Mouse (Mus musculus): ENCODE results near the gene Hrh3.

Gene Hrh3

DNA sequence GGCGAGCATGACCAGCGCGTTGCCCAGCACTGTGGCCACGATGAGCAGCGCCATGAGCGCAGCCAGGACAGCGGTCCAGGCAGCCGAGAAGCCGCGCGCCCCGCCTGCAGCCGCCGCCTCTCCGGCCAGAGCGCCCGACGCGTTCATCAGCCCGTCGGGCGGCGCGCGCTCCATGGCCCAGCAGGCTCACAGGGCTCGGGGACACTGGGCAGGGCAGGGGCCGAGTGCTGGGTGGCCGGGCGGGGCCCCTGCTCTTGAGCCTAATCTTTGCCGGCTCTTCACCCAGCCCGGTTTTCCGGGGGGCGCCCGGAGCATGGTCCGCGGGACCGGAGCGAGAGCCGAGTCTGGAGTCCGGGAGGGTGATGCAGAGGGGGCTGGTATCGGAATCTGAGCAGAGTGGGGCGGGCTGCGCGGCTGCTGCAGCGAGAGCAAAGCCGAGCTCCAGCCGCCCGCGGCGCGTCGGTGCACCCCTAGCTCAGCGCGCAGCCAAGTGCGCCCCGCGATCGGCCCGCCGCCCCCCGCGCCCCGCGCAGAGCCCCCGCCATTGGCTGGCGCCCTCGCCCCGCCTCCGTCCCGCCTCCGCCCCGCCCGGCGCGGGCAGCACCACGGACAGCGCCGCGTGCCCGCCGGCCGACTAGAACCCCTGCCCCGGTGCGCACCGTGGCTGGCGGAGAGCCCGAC lies at the start of gene Hrh3:
TSS of gene Hrh3 (minus strand) at position 511 of the 681 bp plus-strand sequence.
- peak; percentile 66 to 78 for DNase-seq (ENCODE audit: low spot score in 2 of 2)

- no peak for DNase-seq (ENCODE audit: low spot score in 2 of 2)
Measured at GRCm38 (mm10) chr2:180148551-180148950, 44.3 kb upstream of the Hrh3 start.

GRCm38 (mm10) chr2:180147379-180147778 lies 43.1 kb upstream of the Hrh3 start:
- DNase-seq (ENCODE audit: low spot score in 2 of 2) = no peak

DNA sequence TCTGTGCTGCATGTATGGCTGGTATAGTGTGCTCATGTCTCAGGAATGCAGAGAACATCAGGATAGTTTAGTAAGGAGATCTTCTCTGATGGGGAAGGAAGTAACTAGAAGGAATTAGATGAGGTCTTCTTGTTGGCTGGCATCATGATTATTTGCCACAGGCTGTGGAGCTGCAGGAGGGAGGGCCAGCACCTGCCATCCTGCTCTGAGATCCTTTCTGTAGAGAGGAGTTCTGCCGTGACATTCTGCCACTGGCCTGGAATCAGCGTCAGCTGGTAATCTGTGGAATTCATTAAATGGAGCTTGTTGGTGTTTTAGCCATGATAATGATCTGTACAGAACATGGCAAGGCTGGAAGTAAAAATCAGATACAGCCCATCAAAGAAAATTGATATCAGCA lies 41.8 kb upstream of the Hrh3 start:
- DNase-seq (ENCODE audit: low spot score in 2 of 2) = no peak

GRCm38 (mm10) chr2:180135414-180135813 lies 31.1 kb upstream of the Hrh3 start:
- no peak for DNase-seq (ENCODE audit: low spot score in 2 of 2)

GRCm38 (mm10) chr2:180133911-180134310 lies 29.6 kb upstream of the Hrh3 start:
- DNase-seq (ENCODE audit: low spot score in 2 of 2) = no peak

GRCm38 (mm10) chr2:180133231-180133630 lies 28.9 kb upstream of the Hrh3 start:
- DNase-seq (ENCODE audit: low spot score in 2 of 2) = no peak

DNA sequence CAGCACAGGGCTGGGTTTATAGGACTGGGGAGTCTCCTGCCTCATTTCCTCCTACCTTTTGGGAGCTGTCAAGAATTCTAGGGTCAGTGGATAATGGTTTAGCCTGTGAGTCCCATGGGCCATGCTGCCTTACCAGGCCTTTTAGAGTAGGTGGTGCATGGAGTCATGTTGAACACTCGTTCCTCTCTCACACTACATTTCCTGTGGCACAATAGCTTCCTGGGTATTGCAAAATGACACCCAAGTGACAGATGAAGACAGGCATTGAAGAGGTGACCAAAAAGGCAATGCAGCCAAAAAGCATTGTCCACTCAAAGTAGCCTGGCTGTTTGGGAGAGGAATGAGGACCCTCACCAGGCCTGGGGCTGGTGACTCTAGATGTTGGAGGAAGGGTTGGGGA lies 23.4 kb upstream of the Hrh3 start:
- no peak for DNase-seq (ENCODE audit: low spot score in 2 of 2)

DNA sequence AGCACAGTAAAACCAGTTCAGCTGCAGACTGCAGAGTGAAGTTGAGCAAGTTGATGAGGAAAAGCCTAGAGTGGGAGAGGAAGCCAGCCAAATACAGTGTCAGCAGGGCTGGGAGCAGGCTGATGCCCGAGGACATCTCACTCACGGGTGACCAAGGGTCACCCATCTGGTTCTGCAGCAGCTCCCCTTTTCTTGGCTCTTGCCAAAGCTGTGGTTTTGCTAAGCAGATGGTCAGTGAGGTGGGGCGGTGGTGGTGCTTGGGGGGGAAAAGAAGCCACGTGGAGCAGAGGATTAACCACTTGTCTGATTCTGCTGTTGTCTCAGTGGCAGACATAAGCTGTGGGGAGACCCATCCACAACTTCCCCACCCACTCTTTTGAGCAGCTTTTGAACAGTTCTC lies 21.9 kb upstream of the Hrh3 start:
- no peak for DNase-seq (ENCODE audit: low spot score in 2 of 2)

DNA sequence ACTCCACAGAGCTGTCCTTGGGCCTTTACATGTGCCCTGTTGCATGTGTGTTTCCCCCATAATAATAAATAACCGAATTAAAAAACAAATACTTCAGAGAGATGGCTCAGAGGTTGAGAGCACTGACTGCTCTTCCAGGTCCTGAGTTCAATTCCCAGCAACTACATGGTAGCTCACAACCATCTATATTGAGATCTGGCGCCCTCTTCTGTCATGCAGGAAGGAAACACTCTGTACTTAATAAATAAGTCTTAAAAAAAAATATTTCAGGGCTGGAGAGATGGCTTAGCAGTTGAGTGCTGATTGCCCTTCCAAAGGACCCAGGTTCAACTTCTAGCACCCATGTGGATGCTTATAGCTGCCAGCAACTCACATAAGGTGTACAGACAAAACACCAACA lies 19.9 kb upstream of the Hrh3 start:
- DNase-seq (ENCODE audit: low spot score in 2 of 2) = no peak

DNA sequence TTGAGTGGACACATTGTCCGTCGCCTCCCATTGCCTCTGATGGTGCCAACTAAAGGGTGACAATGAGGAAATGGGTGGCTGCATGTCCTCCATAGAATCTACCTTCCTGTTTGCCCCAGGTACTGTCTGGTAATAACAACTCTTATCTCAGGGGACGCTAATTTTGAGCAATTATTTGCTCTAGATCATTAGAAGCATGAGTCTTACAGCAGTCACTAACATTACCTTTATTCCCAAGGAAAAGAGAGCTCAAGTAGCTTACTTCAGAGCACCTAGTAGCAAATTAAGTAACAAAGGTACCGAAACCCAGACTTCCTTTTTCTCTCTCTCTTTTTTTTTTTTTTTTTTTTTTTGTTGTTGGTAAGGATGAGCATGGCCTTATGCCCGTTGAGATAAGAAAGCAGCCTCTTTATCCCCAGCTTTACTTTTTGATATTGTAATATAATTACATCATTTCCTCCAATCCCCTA lies 16.0 kb upstream of the Hrh3 start:
- DNase-seq (ENCODE audit: low spot score in 2 of 2) = no peak

- peak in 1 of 2 experiments; percentile 67 for DNase-seq (ENCODE audit: low spot score in 2 of 2)
Measured at GRCm38 (mm10) chr2:180119439-180120291, 15.4 kb upstream of the Hrh3 start.

DNA sequence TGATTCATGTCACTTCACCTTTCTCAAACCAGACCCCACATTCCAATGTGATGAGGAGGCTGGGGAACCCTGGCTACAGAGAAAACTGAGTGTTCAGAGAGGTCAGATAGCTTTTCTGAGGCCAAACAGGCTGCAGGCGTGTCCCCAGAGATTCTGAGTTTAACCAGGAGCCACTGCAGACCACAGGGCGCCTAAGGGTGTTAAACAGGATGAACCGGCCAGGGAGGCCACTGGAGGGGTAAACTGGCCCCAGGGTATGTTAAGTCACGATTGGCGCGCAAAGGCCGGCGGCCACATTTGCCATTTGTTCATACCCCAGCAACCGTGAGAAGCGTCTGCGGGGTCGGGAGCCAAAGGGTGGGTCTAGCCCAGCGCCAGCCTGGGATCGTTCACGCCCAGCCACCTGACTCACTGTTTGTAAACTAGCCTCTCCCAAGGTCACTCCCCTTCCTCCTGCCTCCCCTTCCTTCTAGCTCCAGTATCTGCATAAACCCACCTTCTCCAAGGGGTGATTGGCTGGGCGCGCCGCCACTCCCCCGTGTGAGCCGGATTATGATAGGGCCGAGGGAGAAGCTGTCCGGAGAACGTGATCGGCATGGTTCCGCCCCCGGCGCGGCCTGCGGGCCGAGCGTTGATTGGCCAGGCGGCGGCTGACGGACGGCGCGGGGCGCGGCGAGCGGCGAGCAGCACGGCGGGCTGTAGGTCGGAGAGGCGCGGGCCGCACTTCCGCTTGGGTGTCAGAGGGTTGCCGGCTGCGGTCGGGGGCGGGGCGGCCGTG lies 14.6 kb upstream of the Hrh3 start, which contains the start of gene Osbpl2:
TSS of gene Osbpl2 (plus strand) at position 646 of the 778 bp plus-strand sequence.
- peak; percentile 97 to 99 for DNase-seq (ENCODE audit: low spot score in 2 of 2)

DNA sequence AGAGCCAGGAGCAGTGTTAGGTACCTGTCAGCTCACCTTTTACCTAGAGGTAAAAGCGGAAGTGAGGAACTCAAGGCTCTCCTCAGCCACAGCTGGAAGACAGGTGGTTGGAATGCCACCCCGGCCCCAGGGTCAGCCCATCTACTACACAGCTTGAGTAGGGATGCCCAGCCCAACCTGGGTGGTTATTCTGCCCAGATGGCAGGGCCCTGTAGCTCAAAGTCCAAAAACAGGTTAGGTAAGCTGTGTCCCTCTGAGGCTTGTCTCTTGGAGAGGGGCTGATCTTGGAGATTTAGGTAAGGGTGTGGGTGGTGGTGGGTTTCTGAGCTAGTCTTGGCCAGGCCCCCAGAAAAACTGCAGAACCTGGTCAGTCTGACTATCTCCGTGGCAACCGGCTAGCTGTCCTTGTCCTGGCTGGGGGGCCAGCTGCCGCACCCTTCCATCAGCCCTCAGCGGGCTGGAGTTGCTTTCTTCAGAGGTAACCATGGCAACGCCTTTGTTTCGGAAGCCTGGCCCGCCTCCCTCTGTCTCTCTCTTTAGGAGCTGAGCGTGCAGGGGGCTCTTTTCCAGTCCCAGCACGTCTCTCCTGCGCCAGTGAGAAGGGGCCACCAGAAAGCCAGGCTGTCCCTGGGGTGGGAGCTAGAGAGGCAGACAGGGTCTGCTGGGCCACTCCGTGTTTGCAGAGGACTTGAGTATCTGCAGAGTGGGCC lies 13.4 kb upstream of the Hrh3 start:
- peak in 1 of 2 experiments; percentile 44 for DNase-seq (ENCODE audit: low spot score in 2 of 2)

DNA sequence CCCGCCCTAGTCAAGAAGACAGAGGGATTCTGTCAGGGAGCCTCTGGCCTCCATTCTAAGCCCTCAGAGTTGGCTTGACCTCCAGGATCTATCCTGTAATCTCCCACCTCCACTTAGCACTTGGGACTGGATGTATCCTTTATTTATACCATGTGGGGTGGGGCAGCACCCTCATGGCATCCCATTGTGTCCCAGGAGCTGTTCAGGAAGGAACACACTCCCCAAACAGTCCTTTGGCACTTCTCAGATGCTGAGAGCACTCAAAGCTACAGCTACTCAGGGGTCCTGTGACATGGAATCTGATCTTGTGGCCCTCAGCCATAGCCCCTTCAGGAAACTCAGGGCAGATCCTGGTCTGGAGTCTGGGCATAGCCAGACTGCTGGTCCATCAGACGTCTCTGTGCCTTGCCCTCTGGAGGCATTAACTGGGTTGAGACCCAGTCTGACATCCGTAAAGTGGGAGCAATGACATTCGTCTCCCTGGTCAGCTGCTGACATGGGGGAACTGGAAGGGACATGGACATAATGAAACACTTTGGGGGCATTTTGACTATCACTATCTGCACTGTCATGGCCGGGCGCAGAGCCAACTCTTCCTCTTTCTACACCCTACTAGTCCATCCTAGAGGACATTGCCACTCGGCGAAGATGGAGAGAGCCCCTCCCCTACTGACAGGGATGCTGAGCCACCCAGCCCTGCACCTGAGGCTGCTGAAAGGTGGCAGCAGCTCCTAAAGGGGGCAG lies 12.6 kb upstream of the Hrh3 start:
- DNase-seq (ENCODE audit: low spot score in 2 of 2) = peak in 1 of 2 experiments; percentile 49

DNA sequence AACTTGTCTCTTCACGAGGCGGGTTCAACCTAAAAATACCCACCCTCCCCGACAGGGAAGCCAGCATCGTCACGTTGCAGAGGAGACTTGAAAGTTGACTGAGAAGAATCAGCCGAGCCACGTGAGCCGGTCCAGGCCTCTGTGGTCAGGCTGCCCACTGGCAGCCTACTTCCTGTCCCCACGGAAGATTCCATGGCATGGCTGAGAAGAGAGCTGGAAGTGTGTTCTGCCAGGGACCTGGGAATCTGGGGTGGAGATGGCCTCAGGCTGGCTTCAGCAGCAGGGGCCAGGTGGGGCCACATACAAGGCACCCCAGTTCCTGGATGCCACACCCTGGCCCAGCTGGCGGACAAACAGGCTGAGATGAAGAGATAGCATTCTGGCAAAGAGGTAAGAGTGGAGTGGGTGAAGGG lies 11.8 kb upstream of the Hrh3 start:
- DNase-seq (ENCODE audit: low spot score in 2 of 2) = no peak

GRCm38 (mm10) chr2:180115279-180115678 lies 11.0 kb upstream of the Hrh3 start:
- no peak for DNase-seq (ENCODE audit: low spot score in 2 of 2)

DNA sequence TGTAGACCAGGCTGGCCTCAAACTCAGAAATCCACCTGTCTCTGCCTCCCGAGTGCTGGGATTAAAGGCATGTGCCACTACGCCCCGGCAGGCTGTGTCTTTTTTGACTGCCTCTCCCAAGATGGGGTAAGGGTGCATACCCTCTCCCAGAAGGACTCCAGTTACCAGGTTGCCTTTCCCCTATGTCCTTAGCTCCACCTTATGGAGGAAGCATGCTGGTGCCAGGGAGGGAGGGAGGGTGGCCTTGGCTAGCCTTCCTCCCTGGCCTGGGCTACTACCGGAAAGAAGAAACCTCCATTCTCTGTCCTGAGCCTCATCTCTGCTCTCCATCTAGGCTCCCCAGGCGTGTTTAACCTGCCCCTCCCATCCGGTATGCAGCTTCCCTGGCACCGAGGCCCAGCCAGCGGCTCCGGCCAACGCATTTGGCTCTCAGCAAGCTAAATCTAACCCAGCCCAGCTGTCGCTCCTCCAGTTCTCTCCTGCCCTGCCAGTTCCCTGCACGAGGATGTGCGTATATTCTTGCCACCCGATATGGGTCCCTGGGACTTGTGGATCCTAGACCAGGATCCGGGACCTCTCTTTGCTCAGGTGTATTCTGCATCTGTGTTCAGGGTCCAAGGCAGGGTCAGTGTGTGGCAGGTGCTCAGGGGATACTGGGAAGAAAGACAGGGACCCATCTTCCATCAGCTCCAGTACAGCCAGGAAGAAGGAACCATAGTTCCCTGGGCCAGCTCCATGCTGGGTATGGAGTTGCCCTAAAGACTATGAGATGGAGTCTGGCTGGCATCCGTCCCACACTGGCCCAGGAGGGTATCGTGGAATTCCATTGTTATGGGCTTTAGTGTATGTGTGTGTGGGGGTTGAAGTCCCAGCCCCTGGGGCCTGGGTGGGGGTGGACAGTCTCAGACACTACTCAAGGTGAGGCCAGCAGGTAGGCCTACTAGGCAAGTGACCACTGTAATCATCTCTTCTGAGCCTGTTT lies 9.9 kb upstream of the Hrh3 start:
- no peak for DNase-seq (ENCODE audit: low spot score in 2 of 2)

DNA sequence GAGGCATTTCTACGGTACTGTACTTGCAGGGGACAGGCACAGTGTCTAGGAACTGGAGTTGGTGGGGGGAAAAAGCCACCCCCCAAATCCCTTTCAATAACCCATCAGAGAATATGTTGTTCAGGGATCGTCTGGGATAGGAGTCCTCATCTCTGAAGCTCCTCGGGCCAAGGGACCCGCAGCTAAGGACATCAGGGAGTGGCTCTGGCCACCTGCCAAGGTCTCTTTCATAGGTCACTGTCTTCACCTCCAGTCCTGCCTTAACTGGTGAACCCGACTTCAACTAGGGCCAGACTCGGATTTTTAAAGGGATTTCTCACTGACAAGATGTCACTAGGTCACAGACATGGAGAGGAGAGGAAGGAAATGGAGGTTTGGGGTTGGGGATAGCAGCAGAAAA lies 4.0 kb upstream of the Hrh3 start:
- DNase-seq (ENCODE audit: low spot score in 2 of 2) = no peak
